Mouse (Mus musculus) cerebellum, adult 2 months (tissue): ENCODE results near the gene Esyt1.

Experiments
- CTCF ChIP-seq: fragments of 200-500 bp; IDR thresholded peaks from 2 replicates; pipeline ENCODE4 v1.5.1; 2011; ENCODE audit warnings: low read depth, mild to moderate bottlenecking, control low read depth, low read length, moderate library complexity, borderline replicate concordance; ENCODE audit not compliant: insufficient read depth
- POLR2A ChIP-seq: fragments of 200-500 bp; IDR thresholded peaks from 2 replicates; pipeline ENCODE4 v1.6.1; 2011; ENCODE audit warnings: low read length, control low read depth, borderline replicate concordance; ENCODE audit not compliant: insufficient read depth

- TF ChIP-seq CTCF: no peak
- no peak for TF ChIP-seq POLR2A
Measured at GRCm38 (mm10) chr10:128546787-128547186, 21.1 kb upstream of the Esyt1 start.
